Mouse (Mus musculus) left cerebral cortex, adult 8-10 months (tissue): ENCODE data around the gene Tanc1. TPM values are rescaled to one million over a fixed set of nuclear protein-coding genes. Genes with fewer than 3 reads are reported as not detected.

ENCODE experiments used
- DNase-seq, 2 experiments: peaks; one replicate each; pipeline ENCODE4 v3.0.0; 2022; ENCODE audit warnings: low spot score in 2 of 2
- total RNA-seq, 4 experiments: library from RNA; stranded (reverse); gene quantifications; 2 replicates each; pipeline ENCODE4 v1.2.4; 2022

Tanc1 gene
- total RNA-seq, 4 experiments from 2014 or later = 21.1 to 26.0 (median 23.8) TPM

- DNase-seq = no peak
Observed at GRCm38 (mm10) chr2:59714992-59715391, 103.2 kb downstream of the Tanc1 start.

GRCm38 (mm10) chr2:59716461-59716860 is 104.6 kb downstream of the Tanc1 start:
- DNase-seq = no peak

- no peak for DNase-seq
Observed at GRCm38 (mm10) chr2:59717746-59718294, 106.0 kb downstream of the Tanc1 start.

GRCm38 (mm10) chr2:59718601-59719416 is 107.0 kb downstream of the Tanc1 start:
- DNase-seq = no peak

- no peak for DNase-seq
Observed at GRCm38 (mm10) chr2:59719831-59720230, 108.0 kb downstream of the Tanc1 start.

- DNase-seq = no peak
Observed at GRCm38 (mm10) chr2:59721119-59721518, 109.3 kb downstream of the Tanc1 start.

GRCm38 (mm10) chr2:59721758-59722157 is 109.9 kb downstream of the Tanc1 start:
- DNase-seq = no peak

- DNase-seq = no peak
Observed at GRCm38 (mm10) chr2:59723311-59723710, 111.5 kb downstream of the Tanc1 start.

- DNase-seq = no peak
Observed at GRCm38 (mm10) chr2:59725518-59726185, 113.8 kb downstream of the Tanc1 start.

- no peak for DNase-seq
Observed at GRCm38 (mm10) chr2:59731831-59732230, 120.0 kb downstream of the Tanc1 start.

- no peak for DNase-seq
Observed at GRCm38 (mm10) chr2:59733410-59733809, 121.6 kb downstream of the Tanc1 start.

- no peak for DNase-seq
Observed at GRCm38 (mm10) chr2:59736401-59736898, 124.6 kb downstream of the Tanc1 start.

- DNase-seq = no peak
Observed at GRCm38 (mm10) chr2:59737368-59737767, 125.5 kb downstream of the Tanc1 start.

- DNase-seq = no peak
Observed at GRCm38 (mm10) chr2:59738356-59738755, 126.5 kb downstream of the Tanc1 start.

GRCm38 (mm10) chr2:59739036-59739435 is 127.2 kb downstream of the Tanc1 start:
- no peak for DNase-seq

- no peak for DNase-seq
Observed at GRCm38 (mm10) chr2:59742500-59743116, 130.8 kb downstream of the Tanc1 start.

- DNase-seq = peak in 1 of 2 experiments; percentile 33
Observed at GRCm38 (mm10) chr2:59745428-59745827, 133.6 kb downstream of the Tanc1 start.

GRCm38 (mm10) chr2:59746070-59746469 is 134.2 kb downstream of the Tanc1 start:
- no peak for DNase-seq

- DNase-seq = no peak
Observed at GRCm38 (mm10) chr2:59747757-59748156, 135.9 kb downstream of the Tanc1 start.

- no peak for DNase-seq
Observed at GRCm38 (mm10) chr2:59749371-59749770, 137.5 kb downstream of the Tanc1 start.

GRCm38 (mm10) chr2:59751172-59751571 is 139.3 kb downstream of the Tanc1 start:
- DNase-seq = no peak

GRCm38 (mm10) chr2:59752148-59752547 is 140.3 kb downstream of the Tanc1 start:
- no peak for DNase-seq
